Mouse (Mus musculus) limb, embryonic 11.5 days (tissue): ENCODE data around the gene Cpsf4. TPM values are rescaled to one million over a fixed set of nuclear protein-coding genes. Genes with fewer than 3 reads are reported as not detected.

Source experiments
- ATAC-seq: fragments of 200-750 bp; cut with Nextera tagmentation; 2 replicates; pipeline ENCODE4 v1.8.0; 2017; ENCODE audit warnings: low read depth; ENCODE audit not compliant: insufficient number of reproducible peaks, low FRiP score, low TSS enrichment
- DNase-seq: peaks from one replicate; pipeline ENCODE4 v3.0.0-alpha.2; 2015; ENCODE audit warnings: low spot score
- H3K27ac ChIP-seq: fragments of 300-500 bp; sonication (generic); replicated peaks from 2 replicates; pipeline ENCODE4 v1.5.1; 2014; ENCODE audit warnings: low read depth, mild to moderate bottlenecking, low read length
- H3K27me3 ChIP-seq: fragments of 300-500 bp; sonication (generic); 2 replicates; pipeline ENCODE4 v1.6.1; 2014; ENCODE audit warnings: mild to moderate bottlenecking, low read length, mixed read lengths; ENCODE audit not compliant: control insufficient read depth, insufficient read depth
- H3K36me3 ChIP-seq: fragments of 300-500 bp; sonication (generic); 2 replicates; pipeline ENCODE4 v1.6.1; 2014; ENCODE audit warnings: mild to moderate bottlenecking, low read length, moderate library complexity, mixed read lengths; ENCODE audit not compliant: control insufficient read depth, insufficient read depth
- H3K4me1 ChIP-seq: fragments of 300-500 bp; sonication (generic); 2 replicates; pipeline ENCODE4 v1.6.1; 2014; ENCODE audit warnings: low read length, mixed read lengths; ENCODE audit not compliant: control insufficient read depth, insufficient read depth
- H3K4me2 ChIP-seq: fragments of 300-500 bp; sonication (generic); 2 replicates; pipeline ENCODE4 v1.6.1; 2014; ENCODE audit warnings: low read depth, mild to moderate bottlenecking, moderate library complexity; ENCODE audit not compliant: severe bottlenecking
- H3K4me3 ChIP-seq: fragments of 300-500 bp; sonication (generic); 2 replicates; pipeline ENCODE4 v1.5.1; 2014; ENCODE audit warnings: low read depth, low read length
- H3K9ac ChIP-seq: fragments of 300-500 bp; sonication (generic); 2 replicates; pipeline ENCODE4 v1.6.1; 2014; ENCODE audit warnings: mild to moderate bottlenecking, low read length
- H3K9me3 ChIP-seq: fragments of 300-500 bp; sonication (generic); 2 replicates; pipeline ENCODE4 v1.6.1; 2016; ENCODE audit warnings: low read length; ENCODE audit not compliant: control insufficient read depth
- WGBS: fragments of 180-500 bp; shearing (Covaris S2); extraction: QIAGEN DNeasy Blood & Tissue Kit; methylation state at CpG from one replicate; pipeline ENCODE4 v1.1.7; 2014; 5-methylcytosine and 5-hydroxymethylcytosine counted together
- polyA plus RNA-seq: library from polyadenylated mRNA; unstranded; fragments of >200 nt; fragmentation: Nextera tagmentation; extraction: Ambion mirVana; gene quantifications from 2 replicates; pipeline ENCODE4 v1.2.1, GENCODE M21; 2014

The Cpsf4 gene
- polyA plus RNA-seq, 1 experiment from 2014 or later: 39.8 TPM

DNA sequence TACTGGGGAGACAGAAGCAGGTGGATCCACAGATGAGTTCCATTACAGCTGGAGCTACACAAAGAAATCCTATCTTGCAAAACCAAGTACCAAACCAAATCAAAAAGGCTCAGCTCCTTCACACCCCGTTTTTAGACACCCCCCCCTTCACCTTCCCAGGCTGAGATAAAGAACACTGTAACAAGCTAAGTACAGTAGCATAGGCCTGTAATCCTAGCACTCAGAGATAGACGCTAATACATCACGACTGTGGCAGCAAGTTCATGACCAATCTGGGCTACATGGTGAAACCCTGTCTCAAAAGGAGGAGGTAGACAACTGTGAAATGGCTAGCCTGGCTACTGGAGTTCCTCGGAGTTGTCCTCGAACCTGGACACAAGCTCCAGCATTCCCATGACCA lies 23.4 kb downstream of the Cpsf4 start:
- Histone ChIP-seq H3K36me3 (peaks cover 12% of the 10 kb centered on the region; the same call in 1 of the 2 replicates), H3K27ac (no peak overlapping the region), H3K4me3 (peak overlapping the region; percentile 85), H3K9ac (peak overlapping the region; percentile 95), H3K4me1 (peaks cover 11% of the 10 kb centered on the region), H3K9me3 (no peaks in the 10 kb centered on the region), H3K4me2 (peak overlapping the region; percentile 58), H3K27me3 (no peaks in the 10 kb centered on the region)
- ATAC-seq (no peak), DNase-seq (no peak)
- whole genome bisulfite sequencing: 54% methylated on average over 5 of the region's 5 CpGs

DNA sequence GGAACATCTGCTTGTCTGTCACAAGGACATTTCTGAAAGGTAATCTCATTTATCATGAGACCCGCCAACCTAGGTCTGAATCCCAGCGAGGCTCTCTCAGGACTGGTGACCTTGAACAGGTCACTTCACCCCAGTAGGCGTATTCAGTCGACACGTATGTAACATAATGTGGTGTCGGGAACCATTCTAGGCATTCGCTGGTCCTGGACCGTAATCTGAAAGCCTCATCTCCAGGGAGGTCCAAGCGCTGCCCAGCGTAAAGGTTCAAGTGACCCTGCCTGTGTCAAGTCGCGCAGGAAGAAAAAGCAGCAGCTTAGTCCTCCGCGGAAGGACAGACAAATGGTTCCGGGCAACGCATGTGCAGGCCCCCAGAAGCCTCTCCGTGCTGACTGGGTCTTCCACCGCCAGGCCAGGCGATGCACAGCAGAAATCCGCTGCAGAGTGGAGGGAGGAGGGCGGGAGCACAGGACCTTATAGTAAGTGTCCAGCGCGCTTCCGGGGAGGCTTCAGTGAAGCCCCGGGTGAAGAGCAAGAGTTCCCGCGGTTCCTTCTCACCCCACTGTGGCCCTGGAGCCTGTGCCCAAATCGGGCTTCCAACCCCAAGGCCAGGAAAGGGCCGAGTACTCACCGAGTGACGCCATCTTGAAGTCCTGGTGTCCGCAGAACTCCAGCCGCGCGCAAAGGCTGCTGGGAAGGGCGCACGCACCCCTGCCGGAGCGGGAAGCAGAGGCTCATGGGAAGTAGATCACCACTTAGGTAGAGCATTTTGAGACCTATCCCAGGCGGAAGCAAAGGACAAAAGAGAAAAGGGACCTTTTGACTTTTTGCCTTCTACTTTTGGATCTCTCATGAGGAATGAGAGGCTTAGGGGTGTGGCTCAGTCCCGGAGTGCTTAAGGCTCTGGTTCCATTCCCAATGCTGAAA lies 24.1 kb downstream of the Cpsf4 start:
- Histone ChIP-seq H3K4me1 (peaks cover 11% of the 10 kb centered on the region), H3K27me3 (no peaks in the 10 kb centered on the region), H3K27ac (peak overlapping the region; percentile 68), H3K4me2 (peak overlapping the region; percentile 58), H3K4me3 (peak overlapping the region; percentile 85), H3K9ac (peak overlapping the region; percentile 95), H3K36me3 (peaks cover 13% of the 10 kb centered on the region; the same call in 1 of the 2 replicates), H3K9me3 (no peaks in the 10 kb centered on the region)
- WGBS: 1% methylated on average over 41 of the region's 41 CpGs
- ATAC-seq (peak; percentile 87), DNase-seq (peak; percentile 94)

DNA sequence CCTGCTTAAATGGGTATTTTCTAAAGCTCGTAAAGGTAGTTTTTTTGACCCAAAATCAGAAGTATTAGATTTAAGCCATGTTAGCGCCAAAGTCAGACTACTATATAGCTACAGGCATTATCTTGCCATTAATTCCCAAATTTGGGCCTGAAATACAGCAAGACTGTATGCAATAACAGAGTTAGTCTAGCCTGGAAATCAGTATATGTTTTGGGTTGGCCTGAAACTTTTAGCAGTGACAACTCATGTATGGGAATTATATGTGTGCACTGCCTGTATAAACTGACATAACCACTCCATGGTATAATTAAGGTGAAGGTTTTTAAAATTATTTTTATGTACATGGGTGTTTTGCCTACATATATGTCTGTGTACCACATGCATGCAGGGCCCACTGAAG lies 24.9 kb downstream of the Cpsf4 start, which contains the start of gene Atp5j2:
Gene Atp5j2, minus strand, starts transcription at position 101 of the 400 bp plus-strand sequence.
- H3K36me3 ChIP-seq: peaks cover 13% of the 10 kb centered on the region; the same call in 1 of the 2 replicates
- peak within 1 kb of the TSS; percentile 58 for H3K4me2 ChIP-seq
- ATAC-seq: no peak
- peak within 1 kb of the TSS; percentile 68 for H3K27ac ChIP-seq
- WGBS: 85% methylated on average over 2 of the region's 2 CpGs
- peak within 1 kb of the TSS; percentile 95 for H3K9ac ChIP-seq
- H3K4me1 ChIP-seq: peaks cover 11% of the 10 kb centered on the region
- H3K27me3 ChIP-seq: no peaks in the 10 kb centered on the region
- no peaks in the 10 kb centered on the region for H3K9me3 ChIP-seq
- DNase-seq: no peak
- H3K4me3 ChIP-seq: peak within 1 kb of the TSS; percentile 85

DNA sequence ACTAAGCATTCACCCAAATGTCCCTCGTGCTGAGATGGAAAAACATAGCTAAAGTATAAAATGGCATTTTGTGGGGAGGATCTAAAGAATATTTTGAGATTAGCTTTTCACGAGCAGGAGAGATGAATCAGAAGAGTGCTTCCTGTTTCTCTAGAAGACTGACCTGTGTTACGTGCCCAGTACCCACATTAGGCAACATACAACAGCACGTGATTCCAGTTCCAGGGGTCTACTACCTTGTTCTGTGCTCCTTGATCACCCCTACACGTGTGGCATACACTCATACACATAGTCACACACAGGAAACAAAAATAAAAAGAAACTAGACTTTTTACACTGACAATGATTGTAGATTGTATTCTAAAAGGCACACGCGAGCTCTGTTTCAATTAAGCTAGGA lies 33.4 kb downstream of the Cpsf4 start:
- Histone ChIP-seq H3K36me3 (0 out of 2 replicates have a peak, but pooled peaks cover under 1% of the 10 kb centered on the region), H3K9me3 (no peaks in the 10 kb centered on the region), H3K27ac (no peak overlapping the region), H3K4me3 (no peak overlapping the region), H3K27me3 (no peaks in the 10 kb centered on the region), H3K4me2 (no peak overlapping the region), H3K9ac (no peak overlapping the region), H3K4me1 (peaks cover 3% of the 10 kb centered on the region)
- ATAC-seq (no peak), DNase-seq (no peak)
- WGBS: 80% methylated on average over 7 of the region's 7 CpGs

DNA sequence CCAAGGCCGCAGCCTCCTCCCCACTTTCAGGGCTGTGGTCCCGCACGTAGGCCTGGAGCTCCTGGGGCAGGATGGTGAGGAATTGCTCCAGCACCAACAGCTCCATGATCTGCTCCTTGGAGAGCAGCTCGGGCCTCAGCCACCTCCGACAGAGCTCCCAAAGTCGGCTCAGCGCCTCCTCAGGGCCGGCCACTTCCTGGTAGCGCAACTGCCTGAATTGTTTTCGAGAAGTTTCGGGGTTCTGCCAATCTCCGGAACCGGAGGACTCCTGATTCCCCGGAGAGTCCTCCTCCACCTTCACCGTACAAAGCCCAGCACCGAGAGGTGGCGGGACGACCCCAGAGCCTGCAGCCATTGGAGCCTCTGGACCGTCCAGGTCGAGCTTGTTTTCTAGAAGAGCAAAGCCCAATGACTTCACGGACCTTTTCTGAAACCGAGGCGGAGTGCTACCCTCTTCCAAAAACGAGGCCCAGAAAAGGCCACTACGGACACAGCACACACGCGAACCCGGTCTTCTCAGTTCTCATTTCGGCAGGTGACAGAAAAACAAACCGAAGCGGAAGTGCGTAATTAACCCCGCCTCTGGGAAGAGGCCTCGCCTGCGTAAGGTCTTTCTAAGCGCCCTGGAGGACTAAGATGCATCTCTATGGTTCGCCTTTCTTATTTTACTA lies 34.4 kb downstream of the Cpsf4 start, which contains the start of gene Zkscan14:
Gene Zkscan14, minus strand, starts transcription at position 548 of the 671 bp plus-strand sequence.
- no peaks in the 10 kb centered on the region for H3K27me3 ChIP-seq
- H3K27ac ChIP-seq: no peak within 1 kb of the TSS
- WGBS: 2% methylated on average over 37 of the region's 37 CpGs
- H3K4me1 ChIP-seq: peaks cover 7% of the 10 kb centered on the region
- no peaks in the 10 kb centered on the region for H3K9me3 ChIP-seq
- H3K36me3 ChIP-seq: no peaks in the 10 kb centered on the region
- peak within 1 kb of the TSS; percentile 86 for H3K4me2 ChIP-seq
- H3K4me3 ChIP-seq: peak within 1 kb of the TSS; percentile 85
- peak; percentile 80 for DNase-seq
- 0 out of 2 replicates have a peak, but pooled peaks have one; percentile 9 for ATAC-seq
- peak within 1 kb of the TSS; percentile 77 for H3K9ac ChIP-seq

DNA sequence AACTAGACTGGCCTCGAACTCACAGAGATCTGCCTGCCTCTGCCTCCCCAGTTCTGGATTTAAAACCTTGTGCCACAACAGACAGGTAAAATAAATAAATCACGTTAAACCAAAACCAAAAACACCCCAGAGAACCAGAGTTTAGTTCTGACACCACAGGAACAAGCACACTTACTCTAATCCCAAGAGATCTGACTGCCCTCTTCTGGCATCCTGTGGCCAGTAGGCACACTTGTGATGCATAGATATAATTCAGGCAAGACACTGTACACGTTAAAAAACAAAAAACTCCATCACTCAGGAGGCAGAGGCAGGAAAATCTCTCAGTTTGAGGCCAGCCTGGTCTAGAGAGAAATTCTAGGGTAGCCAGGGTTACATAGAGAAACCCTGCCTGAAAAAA lies 35.4 kb downstream of the Cpsf4 start:
- no peak overlapping the region for H3K4me3 ChIP-seq
- H3K27me3 ChIP-seq: no peaks in the 10 kb centered on the region
- DNase-seq (no peak), ATAC-seq (no peak)
- H3K9me3 ChIP-seq: no peaks in the 10 kb centered on the region
- H3K4me1 ChIP-seq: peaks cover 7% of the 10 kb centered on the region
- no peak overlapping the region for H3K4me2 ChIP-seq
- H3K9ac ChIP-seq: no peak overlapping the region
- 51% methylated on average over 3 of the region's 3 CpGs for WGBS
- no peak overlapping the region for H3K27ac ChIP-seq
- peaks cover 4% of the 10 kb centered on the region; the same call in 1 of the 2 replicates for H3K36me3 ChIP-seq

DNA sequence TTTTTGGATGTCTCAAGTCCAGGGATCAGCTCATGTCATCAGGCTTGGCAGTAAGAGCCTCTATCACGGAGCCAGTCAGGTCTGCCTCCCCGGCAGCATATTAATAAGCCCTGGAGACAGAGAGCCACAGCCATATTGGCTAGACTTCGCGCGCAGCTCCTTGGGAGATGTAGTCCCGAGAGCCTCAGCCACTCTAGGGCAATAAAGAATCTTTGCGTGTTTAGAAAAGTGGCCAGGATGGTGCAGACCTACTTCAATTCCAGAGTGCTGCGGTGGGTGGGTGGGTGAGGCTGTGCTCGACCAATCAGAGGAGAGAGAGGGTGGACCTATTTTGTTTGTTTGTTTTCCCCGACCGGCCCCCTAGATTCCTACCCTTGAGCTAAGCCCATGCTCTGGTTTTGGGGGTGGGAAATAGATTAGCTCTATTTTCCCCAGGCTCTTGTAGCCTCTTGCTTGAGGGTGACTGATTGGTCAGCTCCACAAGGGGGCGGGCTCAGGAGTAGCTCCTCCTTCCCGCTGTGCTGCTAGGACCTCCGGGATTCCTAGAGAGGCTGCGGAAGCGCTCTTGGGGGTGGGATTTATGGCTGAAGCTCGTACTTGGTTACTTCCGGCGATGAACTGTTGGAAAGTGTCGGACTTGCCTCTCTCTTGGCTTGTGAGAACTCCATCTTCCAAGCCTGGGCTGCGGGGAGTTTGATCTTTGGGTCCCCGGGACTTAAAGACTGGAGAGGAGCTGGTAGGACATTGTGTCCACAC lies 37.1 kb downstream of the Cpsf4 start, which contains the start of gene Zkscan5:
Gene Zkscan5, plus strand, starts transcription at position 627 of the 756 bp plus-strand sequence.
- ATAC-seq (peak; percentile 95), DNase-seq (peak; percentile 98)
- no peaks in the 10 kb centered on the region for H3K27me3 ChIP-seq
- H3K9ac ChIP-seq: 0 out of 2 replicates have a peak within 1 kb of the TSS, but pooled peaks have one; percentile 41
- WGBS: under 1% methylated on average over 22 of the region's 22 CpGs
- no peaks in the 10 kb centered on the region for H3K9me3 ChIP-seq
- H3K4me1 ChIP-seq: peaks cover 7% of the 10 kb centered on the region
- H3K36me3 ChIP-seq: peaks cover 4% of the 10 kb centered on the region; the same call in 1 of the 2 replicates
- peak within 1 kb of the TSS; percentile 42 for H3K4me3 ChIP-seq
- peak within 1 kb of the TSS; percentile 47 for H3K4me2 ChIP-seq
- 0 out of 2 replicates have a peak within 1 kb of the TSS, but pooled peaks have one; percentile 45 for H3K27ac ChIP-seq
